Mouse (Mus musculus) cortical plate, adult 2 months (tissue): ENCODE data around the gene Tssk2.

Experiments used
- CTCF ChIP-seq: fragments of 200-500 bp; IDR thresholded peaks from 2 replicates; pipeline ENCODE4 v1.5.1; 2011; ENCODE audit warnings: mild to moderate bottlenecking, control low read depth, low read length; ENCODE audit not compliant: insufficient read depth; ENCODE audit errors: extremely low read depth
- POLR2A ChIP-seq: fragments of 200-500 bp; IDR thresholded peaks from 2 replicates; pipeline ENCODE4 v1.6.1; 2011; ENCODE audit warnings: mild to moderate bottlenecking, low read length, control low read depth; ENCODE audit not compliant: insufficient read depth; ENCODE audit errors: extremely low read depth

GRCm38 (mm10) chr16:17949421-17949877 lies 51.0 kb downstream of the Tssk2 start:
- TF ChIP-seq CTCF (no peak), POLR2A (no peak)
